Mouse (Mus musculus): ENCODE measurements around the gene Adpgk.

DNA sequence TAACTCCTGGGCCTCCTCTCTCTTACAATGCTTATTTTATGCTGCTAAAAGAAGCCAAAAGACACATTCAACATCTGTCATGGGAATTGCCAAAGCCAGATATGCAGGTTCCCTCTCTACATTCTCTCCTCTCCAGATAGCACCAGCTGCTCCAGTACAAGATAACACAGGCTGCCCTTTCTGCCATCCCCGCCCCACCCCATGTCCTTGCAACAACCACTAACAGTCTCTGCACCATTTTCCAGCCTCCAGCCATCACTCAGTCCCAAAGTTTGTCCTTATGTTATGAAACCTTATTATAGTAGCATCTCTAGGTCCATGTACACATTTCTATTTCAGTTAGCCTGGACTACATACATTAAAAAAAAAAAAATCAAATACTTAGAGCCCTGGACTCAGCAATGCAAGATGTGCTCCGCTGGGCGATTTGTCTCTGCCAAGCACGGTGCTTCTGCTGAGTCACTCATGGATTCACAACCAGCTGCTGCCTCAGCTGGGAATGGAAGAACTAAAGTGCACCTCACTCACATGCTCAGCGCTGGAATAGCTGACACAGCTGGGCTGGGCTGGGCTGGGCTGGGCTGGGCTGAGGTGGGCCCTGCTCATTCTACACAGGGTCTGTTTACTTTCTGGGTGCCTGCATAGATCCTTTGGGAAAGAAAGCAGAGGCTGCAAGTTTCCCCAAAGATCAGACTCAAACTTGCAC is 36.5 kb upstream of the Adpgk start:
- no peak for TF ChIP-seq CTCF (IDR thresholded peaks at IDR 0.05; ENCODE audit: low read depth)
- no peak for TF ChIP-seq EP300 (IDR thresholded peaks at IDR 0.05; ENCODE audit: low read depth)

Measured in heart, postnatal 0 days (tissue).